Mouse (Mus musculus) midbrain, embryonic 11.5 days (tissue): Measurements from ENCODE around the gene Olfr287. TPM values are rescaled to one million over a fixed set of nuclear protein-coding genes. Genes with fewer than 3 reads are reported as not detected.

ENCODE experiments used
- ATAC-seq: fragments of 200-750 bp; cut with Nextera tagmentation; 2 replicates; pipeline ENCODE4 v1.8.0; 2017; ENCODE audit warnings: moderate TSS enrichment, moderate library complexity; ENCODE audit not compliant: low FRiP score
- DNase-seq: peaks from one replicate; pipeline ENCODE4 v3.0.0; 2015; ENCODE audit warnings: low spot score; ENCODE audit errors: missing footprints
- H3K27ac ChIP-seq: fragments of 300-500 bp; sonication (generic); 2 replicates; pipeline ENCODE4 v1.5.1; 2014; ENCODE audit warnings: low read depth, low read length
- H3K27me3 ChIP-seq: fragments of 300-500 bp; sonication (generic); 2 replicates; pipeline ENCODE4 v1.6.1; 2014; ENCODE audit warnings: mild to moderate bottlenecking, low read length, moderate library complexity, mixed read lengths; ENCODE audit not compliant: control insufficient read depth, insufficient read depth
- H3K36me3 ChIP-seq: fragments of 300-500 bp; sonication (generic); 2 replicates; pipeline ENCODE4 v1.6.1; 2014; ENCODE audit warnings: mild to moderate bottlenecking, low read length, moderate library complexity, mixed read lengths; ENCODE audit not compliant: control insufficient read depth, insufficient read depth
- H3K4me1 ChIP-seq: fragments of 300-500 bp; sonication (generic); 2 replicates; pipeline ENCODE4 v1.6.1; 2014; ENCODE audit warnings: low read length; ENCODE audit not compliant: control insufficient read depth, insufficient read depth
- H3K4me2 ChIP-seq: fragments of 300-500 bp; sonication (generic); 2 replicates; pipeline ENCODE4 v1.6.1; 2014; ENCODE audit warnings: mild to moderate bottlenecking, moderate library complexity
- H3K4me3 ChIP-seq: fragments of 300-500 bp; sonication (generic); 2 replicates; pipeline ENCODE4 v1.5.1; 2014; ENCODE audit warnings: low read depth, low read length
- H3K9ac ChIP-seq: fragments of 300-500 bp; sonication (generic); 2 replicates; pipeline ENCODE4 v1.6.1; 2014; ENCODE audit warnings: low read length
- H3K9me3 ChIP-seq: fragments of 300-500 bp; sonication (generic); 2 replicates; pipeline ENCODE4 v1.6.1; 2016; ENCODE audit warnings: low read length; ENCODE audit not compliant: control insufficient read depth
- WGBS: fragments of 180-500 bp; shearing (Covaris S2); extraction: QIAGEN DNeasy Blood & Tissue Kit; methylation state at CpG from one replicate; pipeline ENCODE4 v1.1.7; 2014; 5-methylcytosine and 5-hydroxymethylcytosine counted together
- polyA plus RNA-seq: library from polyadenylated mRNA; unstranded; fragments of >200 nt; fragmentation: Nextera tagmentation; extraction: Ambion mirVana; gene quantifications from 2 replicates; pipeline ENCODE4 v1.2.1, GENCODE M21; 2014

Gene Olfr287
- polyA plus RNA-seq, 1 experiment from 2014 or later: not detected

- Histone ChIP-seq H3K9ac (no peak overlapping the region), H3K27ac (no peak overlapping the region), H3K4me1 (no peaks in the 10 kb centered on the region), H3K36me3 (no peaks in the 10 kb centered on the region), H3K4me3 (no peak overlapping the region), H3K4me2 (no peak overlapping the region), H3K9me3 (no peaks in the 10 kb centered on the region), H3K27me3 (peaks cover 18% of the 10 kb centered on the region; the same call in 1 of the 2 replicates)
- 44% methylated on average over 8 of the region's 8 CpGs for WGBS
- ATAC-seq: no peak
- peak; percentile 95 for DNase-seq
These were observed 47.0 kb downstream of the Olfr287 start for GRCm38 (mm10) chr15:98173821-98174220.

- WGBS: 69% methylated on average over 5 of the region's 5 CpGs
- DNase-seq (no peak), ATAC-seq (no peak)
- Histone ChIP-seq H3K9me3 (no peaks in the 10 kb centered on the region), H3K4me2 (no peak overlapping the region), H3K9ac (no peak overlapping the region), H3K27ac (no peak overlapping the region), H3K4me3 (no peak overlapping the region), H3K27me3 (peaks cover 29% of the 10 kb centered on the region), H3K36me3 (no peaks in the 10 kb centered on the region), H3K4me1 (no peaks in the 10 kb centered on the region)
These were observed 48.7 kb downstream of the Olfr287 start for GRCm38 (mm10) chr15:98172113-98172512.

GRCm38 (mm10) chr15:98170917-98171316 is 49.9 kb downstream of the Olfr287 start:
- 76% methylated on average over 9 of the region's 9 CpGs for WGBS
- Histone ChIP-seq H3K9ac (no peak overlapping the region), H3K4me1 (peaks cover 5% of the 10 kb centered on the region), H3K4me3 (no peak overlapping the region), H3K27ac (no peak overlapping the region), H3K4me2 (no peak overlapping the region), H3K9me3 (no peaks in the 10 kb centered on the region), H3K36me3 (no peaks in the 10 kb centered on the region), H3K27me3 (peaks cover 29% of the 10 kb centered on the region)
- ATAC-seq: no peak
- DNase-seq: no peak

- Histone ChIP-seq H3K4me2 (peak overlapping the region; percentile 19; the same call in 1 of the 2 replicates), H3K4me1 (peaks cover 5% of the 10 kb centered on the region), H3K27ac (no peak overlapping the region), H3K9ac (no peak overlapping the region), H3K27me3 (peaks cover 29% of the 10 kb centered on the region), H3K9me3 (no peaks in the 10 kb centered on the region), H3K4me3 (no peak overlapping the region), H3K36me3 (no peaks in the 10 kb centered on the region)
- DNase-seq: no peak
- 49% methylated on average over 7 of the region's 7 CpGs for WGBS
- no peak for ATAC-seq
These were observed 50.5 kb downstream of the Olfr287 start for GRCm38 (mm10) chr15:98170365-98170764.

GRCm38 (mm10) chr15:98168622-98169004 is 52.2 kb downstream of the Olfr287 start:
- no peaks in the 10 kb centered on the region for H3K36me3 ChIP-seq
- peak overlapping the region; percentile 2; the same call in 1 of the 2 replicates for H3K9ac ChIP-seq
- 2% methylated on average over 19 of the region's 19 CpGs for WGBS
- ATAC-seq: no peak
- DNase-seq: peak; percentile 91
- H3K4me3 ChIP-seq: peak overlapping the region; percentile 45
- peak overlapping the region; percentile 63 for H3K4me2 ChIP-seq
- no peaks in the 10 kb centered on the region for H3K9me3 ChIP-seq
- no peak overlapping the region for H3K27ac ChIP-seq
- peaks cover 5% of the 10 kb centered on the region for H3K4me1 ChIP-seq
- H3K27me3 ChIP-seq: peaks cover 29% of the 10 kb centered on the region

GRCm38 (mm10) chr15:98167645-98168621 is 52.9 kb downstream of the Olfr287 start:
- no peaks in the 10 kb centered on the region for H3K9me3 ChIP-seq
- peaks cover 29% of the 10 kb centered on the region for H3K27me3 ChIP-seq
- ATAC-seq: peak; percentile 92
- peak overlapping the region; percentile 85 for H3K27ac ChIP-seq
- peaks cover 5% of the 10 kb centered on the region for H3K4me1 ChIP-seq
- H3K4me3 ChIP-seq: peak overlapping the region; percentile 45
- WGBS: under 1% methylated on average over 69 of the region's 69 CpGs
- peak; percentile 98 for DNase-seq
- no peaks in the 10 kb centered on the region for H3K36me3 ChIP-seq
- H3K9ac ChIP-seq: peak overlapping the region; percentile 58
- H3K4me2 ChIP-seq: peak overlapping the region; percentile 63

GRCm38 (mm10) chr15:98166963-98167644 is 53.8 kb downstream of the Olfr287 start, which contains the start of gene Ccdc184:
TSS of gene Ccdc184 (plus strand) at chr15:98167158.
- H3K9ac ChIP-seq: peak within 1 kb of the TSS; percentile 58
- H3K4me3 ChIP-seq: peak within 1 kb of the TSS; percentile 45
- 1% methylated on average over 18 of the region's 18 CpGs for WGBS
- H3K27me3 ChIP-seq: peaks cover 29% of the 10 kb centered on the region
- peaks cover 5% of the 10 kb centered on the region for H3K4me1 ChIP-seq
- H3K36me3 ChIP-seq: no peaks in the 10 kb centered on the region
- H3K9me3 ChIP-seq: no peaks in the 10 kb centered on the region
- DNase-seq: peak; percentile 88
- peak within 1 kb of the TSS; percentile 63 for H3K4me2 ChIP-seq
- ATAC-seq: peak; percentile 75
- peak within 1 kb of the TSS; percentile 85 for H3K27ac ChIP-seq

GRCm38 (mm10) chr15:98165525-98165924 is 55.3 kb downstream of the Olfr287 start, which contains the start of gene Asb8:
TSS of gene Asb8 (minus strand) at chr15:98165625.
- Histone ChIP-seq H3K27me3 (peaks cover 24% of the 10 kb centered on the region), H3K36me3 (no peaks in the 10 kb centered on the region), H3K27ac (no peak within 1 kb of the TSS), H3K9me3 (no peaks in the 10 kb centered on the region), H3K4me1 (peaks cover 5% of the 10 kb centered on the region), H3K4me3 (no peak within 1 kb of the TSS), H3K4me2 (no peak within 1 kb of the TSS; the same call in 1 of the 2 replicates), H3K9ac (no peak within 1 kb of the TSS)
- ATAC-seq (no peak), DNase-seq (peak; percentile 37)
- WGBS: 90% methylated on average over 5 of the region's 5 CpGs
